Mouse (Mus musculus): ENCODE measurements at regions not wholly inside any gene's neighbourhood (a gene's known extent, or its start where the extent isn't known, plus 50 kb on each side); places are given as distances from the start of the nearest gene placed in this dataset.
A peak's percentile ranks its signal among the peaks of the same experiment; 100 is the strongest.

GRCm38 (mm10) chr12:70714281-70714679, 111.0 kb upstream of the Frmd6 start:
- no peak for DNase-seq (ENCODE audit: low read depth)

- no peak for DNase-seq (ENCODE audit: low read depth)
Measured at GRCm38 (mm10) chr12:70715836-70716235, 109.5 kb upstream of the Frmd6 start.

- no peak for DNase-seq (ENCODE audit: low read depth)
Measured at GRCm38 (mm10) chr12:70718602-70719001, 106.7 kb upstream of the Frmd6 start.

- peak; percentile 63 for DNase-seq (ENCODE audit: low read depth)
Measured at GRCm38 (mm10) chr12:70719255-70719654, 106.1 kb upstream of the Frmd6 start.

- DNase-seq (ENCODE audit: low read depth): no peak
Measured at GRCm38 (mm10) chr12:70720178-70720894, 105.0 kb upstream of the Frmd6 start.

- no peak for DNase-seq (ENCODE audit: low read depth)
Measured at GRCm38 (mm10) chr12:70725326-70725725, 100.0 kb upstream of the Frmd6 start.

- DNase-seq (ENCODE audit: low read depth): no peak
Measured at GRCm38 (mm10) chr12:70727496-70728259, 97.6 kb upstream of the Frmd6 start.

GRCm38 (mm10) chr12:70728407-70728806, 96.9 kb upstream of the Frmd6 start:
- DNase-seq (ENCODE audit: low read depth): no peak

- DNase-seq (ENCODE audit: low read depth): no peak
Measured at GRCm38 (mm10) chr12:70729961-70730360, 95.4 kb upstream of the Frmd6 start.

- DNase-seq (ENCODE audit: low read depth): no peak
Measured at GRCm38 (mm10) chr12:70731498-70731897, 93.8 kb upstream of the Frmd6 start.

- DNase-seq (ENCODE audit: low read depth): no peak
Measured at GRCm38 (mm10) chr12:70732591-70732990, 92.7 kb upstream of the Frmd6 start.

- DNase-seq (ENCODE audit: low read depth): no peak
Measured at GRCm38 (mm10) chr12:70738554-70738953, 86.8 kb upstream of the Frmd6 start.

- DNase-seq (ENCODE audit: low read depth): no peak
Measured at GRCm38 (mm10) chr12:70739316-70739715, 86.0 kb upstream of the Frmd6 start.

- no peak for DNase-seq (ENCODE audit: low read depth)
Measured at GRCm38 (mm10) chr12:70739766-70740165, 85.5 kb upstream of the Frmd6 start.

GRCm38 (mm10) chr12:70742836-70743235, 82.5 kb upstream of the Frmd6 start:
- no peak for DNase-seq (ENCODE audit: low read depth)

- DNase-seq (ENCODE audit: low read depth): no peak
Measured at GRCm38 (mm10) chr12:70745681-70746080, 79.6 kb upstream of the Frmd6 start.

GRCm38 (mm10) chr12:70749651-70750050, 75.7 kb upstream of the Frmd6 start:
- no peak for DNase-seq (ENCODE audit: low read depth)

- no peak for DNase-seq (ENCODE audit: low read depth)
Measured at GRCm38 (mm10) chr12:70750651-70751578, 74.4 kb upstream of the Frmd6 start.

GRCm38 (mm10) chr12:70752266-70752910, 72.9 kb upstream of the Frmd6 start:
- no peak for DNase-seq (ENCODE audit: low read depth)

GRCm38 (mm10) chr12:70752911-70753290, 72.4 kb upstream of the Frmd6 start:
- DNase-seq (ENCODE audit: low read depth): no peak

GRCm38 (mm10) chr12:70753458-70753857, 71.9 kb upstream of the Frmd6 start:
- DNase-seq (ENCODE audit: low read depth): no peak

GRCm38 (mm10) chr12:70758080-70758479, 67.2 kb upstream of the Frmd6 start:
- no peak for DNase-seq (ENCODE audit: low read depth)

Measured in fibroblast of lung, adult 2 months (primary cell).